Mouse (Mus musculus) retina, postnatal 7 days (tissue): ENCODE measurements around the gene Cdyl.

Experiments used
- DNase-seq: peaks from one replicate; pipeline ENCODE4 v3.0.0-alpha.2; 2012; ENCODE audit warnings: low read depth, low spot score

The Cdyl gene

GRCm38 (mm10) chr13:35659406-35659985 is at the start of gene Cdyl:
Gene Cdyl (plus strand): TSS chr13:35659833.
- no peak for DNase-seq

GRCm38 (mm10) chr13:35610718-35611117 is 48.9 kb upstream of the Cdyl start:
- no peak for DNase-seq

- no peak for DNase-seq
These were observed 47.1 kb upstream of the Cdyl start for GRCm38 (mm10) chr13:35612506-35612905.

DNA sequence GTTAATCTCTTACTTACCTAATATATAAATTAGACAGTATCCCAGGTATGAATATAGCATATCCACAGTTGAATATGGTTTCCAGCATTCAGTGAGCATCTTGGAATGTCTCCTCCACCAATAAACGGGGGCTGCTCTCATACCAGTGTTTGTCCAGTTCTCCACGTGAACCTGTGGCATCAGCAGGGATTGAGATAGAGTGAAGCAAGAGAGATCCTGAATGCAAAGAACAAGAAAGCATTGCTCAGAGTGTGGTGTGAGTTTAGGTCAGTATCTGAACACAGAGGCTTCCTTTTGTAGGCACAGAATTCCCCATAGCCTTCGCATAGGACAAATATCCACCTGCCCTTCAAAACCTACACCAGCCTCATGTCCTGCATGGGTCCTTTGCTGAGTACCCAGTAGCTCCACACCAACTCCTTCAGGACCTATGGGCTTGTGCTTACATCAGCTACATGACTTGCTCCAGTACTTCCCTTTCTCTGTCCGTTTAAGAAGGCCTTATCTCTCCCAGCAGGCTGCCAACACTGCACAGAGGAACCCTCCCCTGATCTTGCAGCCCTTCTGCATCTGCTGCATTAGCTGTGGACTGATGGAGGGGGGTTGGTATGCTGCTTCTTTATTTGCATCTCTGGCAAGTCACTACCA is 44.7 kb upstream of the Cdyl start:
- no peak for DNase-seq

DNA sequence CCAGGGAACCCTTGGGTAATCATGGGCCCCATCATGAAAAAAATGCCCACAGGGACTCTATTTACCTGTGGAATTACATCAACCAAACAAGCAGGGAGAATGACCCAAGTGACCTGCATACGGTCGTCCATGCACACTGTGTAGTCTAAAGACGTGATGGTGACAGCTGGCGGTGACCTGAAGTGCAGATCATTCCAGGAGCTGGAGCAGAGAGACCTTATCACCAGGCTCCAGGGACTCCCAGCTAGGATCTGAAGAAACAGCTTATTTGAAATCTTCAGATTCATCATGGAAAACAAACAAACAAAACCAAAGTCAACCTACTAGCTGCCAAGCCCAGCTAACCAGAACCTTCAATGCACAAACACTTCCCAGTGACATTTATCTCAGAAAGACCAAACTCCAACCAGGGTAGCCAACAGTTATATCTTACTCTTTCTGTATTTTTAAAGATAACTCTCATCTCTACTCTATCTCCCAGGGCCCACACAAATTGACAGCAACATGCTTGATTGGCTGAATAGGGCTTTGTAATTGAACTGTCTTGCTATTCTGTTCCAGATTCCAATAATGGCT is 43.0 kb upstream of the Cdyl start:
- no peak for DNase-seq

DNA sequence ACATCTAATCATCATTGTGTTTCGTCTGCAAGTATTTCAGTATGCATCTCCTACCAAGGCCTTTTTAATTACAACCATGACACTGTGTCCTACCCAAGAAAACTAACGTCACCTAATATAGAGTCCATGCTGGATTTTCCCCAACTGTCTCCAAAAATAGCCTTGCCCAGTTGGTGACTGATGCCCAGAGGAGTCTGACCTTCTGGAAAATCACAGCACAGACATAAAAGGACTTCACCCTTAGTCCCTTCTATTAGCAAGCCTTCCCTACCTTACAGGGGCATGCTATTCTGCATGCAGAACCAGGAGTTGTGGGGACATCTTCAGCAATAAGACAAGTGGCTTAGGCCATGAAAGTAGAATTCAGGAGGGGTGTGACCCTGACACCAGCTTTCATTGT is 40.3 kb upstream of the Cdyl start:
- no peak for DNase-seq

DNA sequence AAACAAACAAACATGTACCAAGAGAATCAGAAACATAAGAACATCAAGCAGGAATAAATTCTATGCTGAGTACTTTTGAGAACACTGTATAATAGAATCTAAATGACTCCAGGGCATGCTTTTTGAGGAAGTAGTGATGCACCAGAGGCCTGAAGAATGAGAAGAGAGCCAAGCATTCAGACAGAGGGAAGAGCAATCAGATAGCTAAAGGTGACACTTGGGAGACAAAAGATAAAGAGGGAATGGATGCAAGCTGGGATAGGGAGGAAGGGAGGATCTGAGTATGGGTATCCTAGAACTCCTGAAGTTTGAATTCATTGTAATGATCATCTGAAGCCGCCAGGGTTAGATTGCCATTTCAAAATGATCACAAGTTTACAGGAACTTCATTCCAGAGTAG is 38.9 kb upstream of the Cdyl start:
- DNase-seq: no peak

DNA sequence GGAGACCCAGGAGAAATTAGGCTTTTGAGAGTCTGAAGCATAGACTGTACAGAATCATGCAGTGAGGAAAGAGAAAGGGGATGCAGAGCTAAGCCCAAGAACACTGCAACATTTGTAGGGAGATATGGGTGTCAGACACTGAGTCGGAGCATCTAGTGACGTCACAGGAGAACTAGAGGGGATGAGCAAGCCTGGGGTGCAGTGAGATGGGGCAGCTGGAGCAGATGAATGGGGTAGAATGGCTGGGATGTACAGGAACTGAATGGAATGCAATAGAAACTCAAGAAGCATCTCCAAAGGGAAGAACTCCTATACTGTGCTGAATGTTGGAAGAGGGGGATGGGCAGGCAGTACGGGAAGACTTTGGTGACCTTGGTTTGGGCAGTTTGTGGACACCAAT is 34.8 kb upstream of the Cdyl start:
- DNase-seq: no peak

GRCm38 (mm10) chr13:35625556-35625955 is 34.1 kb upstream of the Cdyl start:
- DNase-seq: no peak

DNA sequence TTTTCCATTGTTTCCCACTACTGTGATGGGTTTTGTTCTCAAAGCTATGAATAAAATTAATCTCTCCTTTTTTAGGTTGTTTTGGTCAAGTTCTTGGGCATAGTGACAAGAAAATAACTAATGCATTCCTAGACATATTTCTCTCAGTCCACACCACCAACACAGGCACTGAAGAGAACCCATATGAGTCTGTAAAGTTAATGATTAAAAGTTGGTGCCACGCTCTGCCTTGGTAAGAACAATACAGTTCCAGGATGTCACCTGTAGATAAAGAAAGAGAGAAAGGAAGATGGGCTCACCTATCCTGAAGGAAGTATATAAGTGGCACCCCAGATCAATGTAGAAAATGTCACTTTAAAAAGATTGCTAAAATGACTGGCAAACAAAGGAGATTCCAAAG is 32.3 kb upstream of the Cdyl start:
- DNase-seq: no peak

GRCm38 (mm10) chr13:35647132-35647823 is 12.4 kb upstream of the Cdyl start:
- no peak for DNase-seq

DNA sequence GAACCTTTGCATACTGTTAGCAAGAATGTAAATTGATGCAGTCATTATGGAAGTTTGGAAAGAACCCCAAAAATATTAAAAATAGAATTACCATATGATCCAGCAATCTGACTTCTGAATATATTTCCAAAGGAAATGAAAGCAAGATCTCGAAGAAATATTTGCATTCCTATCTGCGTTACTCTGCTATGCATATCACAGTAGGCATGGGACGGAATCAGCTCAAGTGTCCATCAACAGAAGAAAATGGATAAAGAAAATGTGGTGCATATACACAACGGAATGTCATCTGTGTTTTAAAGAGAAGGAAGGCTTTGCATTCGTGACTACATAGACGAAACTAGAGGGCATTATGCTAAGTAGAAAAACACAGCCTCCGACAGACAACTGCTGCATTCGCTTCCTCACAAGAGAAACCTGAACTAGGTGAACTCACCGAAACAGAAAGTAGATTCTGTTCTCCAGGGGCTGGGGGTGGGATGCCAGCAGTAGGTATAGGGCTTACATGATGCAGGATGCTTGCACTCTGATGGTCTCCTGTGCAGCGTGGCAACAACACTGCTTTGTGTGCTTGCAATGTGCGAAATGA is 9.3 kb upstream of the Cdyl start:
- no peak for DNase-seq

DNA sequence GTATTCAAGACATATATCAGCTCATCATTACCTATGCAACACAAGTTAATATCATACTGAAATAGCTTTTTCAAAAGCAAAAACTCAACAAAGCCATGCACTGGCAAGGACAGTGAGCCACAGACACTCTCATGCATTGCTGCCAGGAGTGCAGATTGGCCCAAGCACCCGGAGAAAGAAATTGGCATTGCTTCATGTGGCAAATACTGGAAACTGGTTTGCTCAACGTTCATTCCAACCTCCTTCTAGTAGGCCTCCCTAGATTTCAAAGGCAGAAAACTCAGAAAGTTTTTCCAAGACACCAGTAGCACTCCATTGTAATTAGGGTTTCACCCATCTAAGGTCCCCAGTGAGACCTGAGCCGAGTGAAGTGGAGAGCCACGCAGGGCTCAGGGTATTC is 6.8 kb upstream of the Cdyl start:
- DNase-seq: no peak

DNA sequence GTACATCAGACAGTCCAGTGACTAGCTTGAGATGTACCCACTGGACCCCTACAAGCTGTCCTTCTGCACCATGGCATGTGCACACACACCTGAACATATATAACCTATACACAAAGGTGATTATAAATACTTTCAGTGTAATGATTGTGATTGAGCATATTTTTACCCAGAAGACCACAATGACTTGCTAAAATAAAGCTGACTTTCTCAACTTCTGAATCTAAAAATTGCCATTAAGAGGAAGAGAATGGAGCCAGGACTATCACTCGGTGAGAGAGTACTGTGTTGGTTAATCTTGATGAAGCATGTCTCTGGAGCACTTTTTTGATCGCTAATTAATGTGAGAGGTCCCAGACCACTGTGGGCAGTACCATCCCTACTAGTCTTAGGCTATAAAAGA is 2.8 kb upstream of the Cdyl start:
- DNase-seq: no peak

- DNase-seq: no peak
These were observed 5.8 kb downstream of the Cdyl start for GRCm38 (mm10) chr13:35665456-35665855.

DNA sequence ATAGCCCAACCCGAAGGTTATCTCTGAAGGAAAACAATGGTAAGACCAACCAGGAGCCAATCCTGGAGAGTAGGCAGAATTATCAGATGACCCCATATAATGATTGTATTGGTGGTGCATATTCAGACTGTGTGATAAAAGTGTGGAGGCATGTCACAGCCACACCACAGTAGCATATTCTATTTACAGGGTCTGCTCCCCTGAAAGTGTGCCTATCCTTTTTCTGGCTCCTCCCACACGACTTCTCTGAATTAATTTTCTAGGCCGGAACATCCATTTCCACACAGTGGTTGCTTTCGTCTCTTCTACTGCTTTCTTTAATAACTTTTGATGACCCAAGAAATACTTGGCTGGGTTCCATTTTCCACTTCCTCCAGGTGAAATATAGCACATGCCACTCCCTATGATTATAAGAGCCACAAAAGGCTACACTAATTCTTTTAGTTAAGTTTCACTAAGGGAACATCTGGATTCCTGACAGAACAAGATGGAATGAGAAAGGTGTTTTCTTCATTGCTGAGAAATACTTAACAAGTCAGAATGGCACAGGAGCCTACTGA is 10.4 kb downstream of the Cdyl start:
- DNase-seq: no peak

DNA sequence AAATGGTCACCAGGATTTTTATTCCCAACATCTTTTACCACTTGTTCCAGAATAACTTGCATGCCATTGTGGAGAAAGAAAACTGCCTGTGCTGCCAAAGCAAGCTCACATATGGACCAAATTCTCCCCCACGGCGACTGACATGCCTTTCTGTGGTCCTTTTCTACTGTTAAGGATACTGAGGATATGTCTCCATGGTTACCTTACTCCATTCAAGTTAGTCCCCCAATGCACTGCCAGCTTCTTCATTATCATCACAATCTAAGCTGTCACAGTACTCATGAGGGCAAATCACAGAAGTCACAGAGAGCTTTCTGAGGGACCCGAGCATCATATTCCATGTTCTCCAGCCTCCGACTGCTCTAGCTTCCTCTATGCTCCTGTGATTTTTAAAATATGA is 11.2 kb downstream of the Cdyl start:
- DNase-seq: no peak

- no peak for DNase-seq
These were observed 17.3 kb downstream of the Cdyl start for GRCm38 (mm10) chr13:35676921-35677320.

GRCm38 (mm10) chr13:35677433-35678051 is 17.9 kb downstream of the Cdyl start:
- DNase-seq: no peak

DNA sequence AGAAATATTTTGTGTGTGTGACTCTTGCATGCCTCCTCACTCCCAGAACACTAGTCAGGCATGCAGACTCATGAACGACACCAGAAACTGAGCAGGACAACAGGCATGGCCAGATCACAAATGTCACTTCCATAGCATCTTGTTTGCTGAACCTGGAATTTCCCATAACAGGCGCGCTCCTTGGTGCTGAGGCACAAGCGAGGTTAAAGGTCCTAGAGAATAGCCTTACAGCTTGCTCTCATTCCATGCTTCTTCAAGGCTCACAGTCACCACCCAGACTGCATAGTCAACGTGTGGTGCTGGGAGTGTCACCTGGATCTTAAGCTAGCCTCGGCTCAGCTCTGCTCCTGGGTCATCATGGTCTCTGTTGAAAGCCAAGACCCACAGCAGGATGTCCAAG is 19.1 kb downstream of the Cdyl start:
- DNase-seq: no peak

- no peak for DNase-seq
These were observed 21.7 kb downstream of the Cdyl start for GRCm38 (mm10) chr13:35681361-35681760.

GRCm38 (mm10) chr13:35686273-35686672 is 26.6 kb downstream of the Cdyl start:
- DNase-seq: no peak
